Mouse (Mus musculus) heart, adult 2 months (tissue): ENCODE data around the gene 9230102O04Rik. TPM values are rescaled to one million over a fixed set of nuclear protein-coding genes. Genes with fewer than 3 reads are reported as not detected.

Experiments used
- DNase-seq, 2 experiments: peaks; one replicate each; pipeline ENCODE4 v3.0.0; 2021
- H3K27ac ChIP-seq: fragments of 200-600 bp; 2 replicates; pipeline ENCODE4 v1.8.1; 2022
- H3K27me3 ChIP-seq: fragments of 200-500 bp; 2 replicates; pipeline ENCODE4 v1.6.1; 2012; ENCODE audit warnings: mild to moderate bottlenecking, low read length, inconsistent platforms, mixed read lengths; ENCODE audit not compliant: control insufficient read depth, insufficient read depth
- H3K36me3 ChIP-seq: fragments of 200-500 bp; 2 replicates; pipeline ENCODE4 v1.6.1; 2012; ENCODE audit warnings: low read length, inconsistent platforms; ENCODE audit not compliant: control insufficient read depth, insufficient read depth
- H3K4me1 ChIP-seq: fragments of 200-500 bp; 2 replicates; pipeline ENCODE4 v1.6.1; 2011; ENCODE audit warnings: low read length; ENCODE audit not compliant: control insufficient read depth, insufficient read depth
- H3K4me3 ChIP-seq: fragments of 200-600 bp; 2 replicates; pipeline ENCODE4 v1.8.1; 2022
- H3K79me2 ChIP-seq: fragments of 200-500 bp; replicated peaks from 2 replicates; pipeline ENCODE4 v1.6.1; 2012; ENCODE audit warnings: mild to moderate bottlenecking, inconsistent platforms, low read length, moderate library complexity, mixed read lengths; ENCODE audit not compliant: control insufficient read depth, insufficient read depth
- H3K9ac ChIP-seq: fragments of 200-500 bp; 2 replicates; pipeline ENCODE4 v1.6.1; 2012; ENCODE audit warnings: low read depth, mild to moderate bottlenecking, control low read depth, inconsistent platforms, low read length, mixed read lengths
- CTCF ChIP-seq: fragments of 200-600 bp; IDR thresholded peaks from 2 replicates; pipeline ENCODE4 v1.8.1; 2022; ENCODE audit warnings: antibody characterized with exemption, mild to moderate bottlenecking, moderate library complexity
- EP300 ChIP-seq: fragments of 200-500 bp; IDR thresholded peaks from 2 replicates; pipeline ENCODE4 v1.6.1; 2011; ENCODE audit warnings: low read depth, low read length, control low read depth; ENCODE audit not compliant: insufficient read depth
- POLR2A ChIP-seq: fragments of 200-500 bp; IDR thresholded peaks from 2 replicates; pipeline ENCODE4 v1.6.1; 2011; ENCODE audit warnings: mild to moderate bottlenecking, low read depth, low read length, control low read depth; ENCODE audit not compliant: insufficient read depth
- WGBS: fragments of 180-500 bp; shearing (Covaris S2); methylation state at CpG from one replicate; pipeline ENCODE4 v1.1.7; 2018; 5-methylcytosine and 5-hydroxymethylcytosine counted together
- intact Hi-C: fragments of 180-260 bp; cut with DNase I; formaldehyde crosslinking; loops from one replicate; pipeline ENCODE4 v1.15.1; 2025
- polyA plus RNA-seq: library from polyadenylated mRNA; depleted of rRNA; stranded (reverse); fragments of >200 nt; gene quantifications from 2 replicates; pipeline ENCODE4 v1.2.3, GENCODE M21; 2012
- total RNA-seq, 2 experiments: library from RNA; stranded (reverse); gene quantifications; 2 replicates each; pipeline ENCODE4 v1.2.3; 2021

The 9230102O04Rik gene
- total and polyA plus RNA-seq, 3 experiments, result not detected

- 80% methylated on average over 12 of the region's 12 CpGs for WGBS
- intact Hi-C loops, result loop anchor here (5.0 kb wide), 2 partner anchors 249 to 329 kb away; no protein-coding TSS in a partner anchor
- no peak for DNase-seq
- no peaks in the 10 kb centered on the region for H3K4me1 ChIP-seq
- H3K4me3 ChIP-seq, result no peak overlapping the region
- peaks cover 10% of the 10 kb centered on the region for H3K27me3 ChIP-seq
- H3K36me3 ChIP-seq, result no peaks in the 10 kb centered on the region
- no peak for TF ChIP-seq POLR2A
- no peak for TF ChIP-seq EP300
- TF ChIP-seq CTCF, result no peak
- H3K9ac ChIP-seq, result no peak overlapping the region
- no peaks in the 10 kb centered on the region for H3K79me2 ChIP-seq
- H3K27ac ChIP-seq, result no peak overlapping the region
These were observed 13.5 kb downstream of the 9230102O04Rik start for GRCm38 (mm10) chr2:9875676-9876357.

- WGBS, result 63% methylated on average over 4 of the region's 4 CpGs
- no peaks in the 10 kb centered on the region for H3K79me2 ChIP-seq
- no peak for DNase-seq
- H3K4me3 ChIP-seq, result no peak overlapping the region
- intact Hi-C loops, result loop anchor here (5.0 kb wide), 2 partner anchors 248 to 328 kb away; no protein-coding TSS in a partner anchor
- no peaks in the 10 kb centered on the region for H3K36me3 ChIP-seq
- peaks cover 9% of the 10 kb centered on the region for H3K27me3 ChIP-seq
- TF ChIP-seq POLR2A, result no peak
- TF ChIP-seq EP300, result no peak
- TF ChIP-seq CTCF, result no peak
- no peaks in the 10 kb centered on the region for H3K4me1 ChIP-seq
- no peak overlapping the region for H3K9ac ChIP-seq
- no peak overlapping the region for H3K27ac ChIP-seq
These were observed 14.1 kb downstream of the 9230102O04Rik start for GRCm38 (mm10) chr2:9875220-9875619.

- Histone ChIP-seq H3K27ac (no peak overlapping the region), H3K79me2 (no peaks in the 10 kb centered on the region), H3K4me1 (no peaks in the 10 kb centered on the region), H3K36me3 (no peaks in the 10 kb centered on the region), H3K27me3 (peaks cover 9% of the 10 kb centered on the region), H3K9ac (no peak overlapping the region), H3K4me3 (no peak overlapping the region)
- intact Hi-C loops, result loop anchor here (5.0 kb wide), 2 partner anchors 247 to 327 kb away; no protein-coding TSS in a partner anchor
- 45% methylated on average over 38 of the region's 39 CpGs for WGBS
- TF ChIP-seq POLR2A, result no peak
- no peak for TF ChIP-seq CTCF
- no peak for TF ChIP-seq EP300
- no peak for DNase-seq
These were observed 14.7 kb downstream of the 9230102O04Rik start for GRCm38 (mm10) chr2:9874467-9875219.

- WGBS, result 78% methylated on average over 2 of the region's 2 CpGs
- H3K9ac ChIP-seq, result no peak overlapping the region
These were observed 15.6 kb downstream of the 9230102O04Rik start for GRCm38 (mm10) chr2:9873757-9874156.

GRCm38 (mm10) chr2:9872682-9873081 lies 16.7 kb downstream of the 9230102O04Rik start:
- TF ChIP-seq CTCF (no peak), EP300 (no peak), POLR2A (no peak)
- Histone ChIP-seq H3K4me3 (no peak overlapping the region), H3K4me1 (no peaks in the 10 kb centered on the region), H3K79me2 (no peaks in the 10 kb centered on the region), H3K36me3 (no peaks in the 10 kb centered on the region), H3K27me3 (peaks cover 9% of the 10 kb centered on the region), H3K27ac (no peak overlapping the region), H3K9ac (no peak overlapping the region)
- DNase-seq, result no peak
- WGBS, result 41% methylated on average over 12 of the region's 12 CpGs
- intact Hi-C loops, result no loop called here

More at GRCm38 (mm10) chr2:9873757-9874156, 15.6 kb downstream of the 9230102O04Rik start:
- TF ChIP-seq POLR2A (no peak), CTCF (no peak), EP300 (no peak)
- no peak for DNase-seq
- Histone ChIP-seq H3K27ac (no peak overlapping the region), H3K36me3 (no peaks in the 10 kb centered on the region), H3K4me1 (no peaks in the 10 kb centered on the region), H3K4me3 (no peak overlapping the region), H3K79me2 (no peaks in the 10 kb centered on the region), H3K27me3 (peaks cover 9% of the 10 kb centered on the region)
- intact Hi-C loops, result no loop called here

- Histone ChIP-seq H3K4me3 (no peak overlapping the region), H3K27me3 (peaks cover 5% of the 10 kb centered on the region), H3K79me2 (no peaks in the 10 kb centered on the region), H3K4me1 (no peaks in the 10 kb centered on the region), H3K27ac (no peak overlapping the region), H3K9ac (no peak overlapping the region), H3K36me3 (no peaks in the 10 kb centered on the region)
- DNase-seq, result no peak
- TF ChIP-seq EP300, result no peak
- no peak for TF ChIP-seq CTCF
- TF ChIP-seq POLR2A, result no peak
- intact Hi-C loops, result no loop called here
- WGBS, result 66% methylated on average over 6 of the region's 6 CpGs
These were observed 17.5 kb downstream of the 9230102O04Rik start for GRCm38 (mm10) chr2:9871798-9872197.
